Mouse (Mus musculus): ENCODE results near the gene Prkcd.
A peak's percentile ranks its signal among the peaks of the same experiment; 100 is the strongest.

Gene Prkcd

GRCm38 (mm10) chr14:30573983-30574584 lies 51.9 kb downstream of the Prkcd start:
- DNase-seq (ENCODE audit: low spot score) = peak; percentile 42

GRCm38 (mm10) chr14:30573235-30573634 lies 52.8 kb downstream of the Prkcd start:
- no peak for DNase-seq (ENCODE audit: low spot score)

- no peak for DNase-seq (ENCODE audit: low spot score)
These were observed 53.8 kb downstream of the Prkcd start for GRCm38 (mm10) chr14:30572253-30572652.

- DNase-seq (ENCODE audit: low spot score) = no peak
These were observed 55.7 kb downstream of the Prkcd start for GRCm38 (mm10) chr14:30570303-30570702.

- DNase-seq (ENCODE audit: low spot score) = no peak
These were observed 58.0 kb downstream of the Prkcd start for GRCm38 (mm10) chr14:30568016-30568415.

- DNase-seq (ENCODE audit: low spot score) = no peak
These were observed 59.7 kb downstream of the Prkcd start for GRCm38 (mm10) chr14:30566317-30566716.

- no peak for DNase-seq (ENCODE audit: low spot score)
These were observed 61.6 kb downstream of the Prkcd start for GRCm38 (mm10) chr14:30564451-30564850.

- no peak for DNase-seq (ENCODE audit: low spot score)
These were observed 63.7 kb downstream of the Prkcd start for GRCm38 (mm10) chr14:30562343-30562742.

GRCm38 (mm10) chr14:30561470-30562187 lies 64.4 kb downstream of the Prkcd start:
- peak; percentile 37 for DNase-seq (ENCODE audit: low spot score)

GRCm38 (mm10) chr14:30560803-30561389 lies 65.1 kb downstream of the Prkcd start:
- no peak for DNase-seq (ENCODE audit: low spot score)

- DNase-seq (ENCODE audit: low spot score) = no peak
These were observed 66.6 kb downstream of the Prkcd start for GRCm38 (mm10) chr14:30559321-30559850.

- peak; percentile 32 for DNase-seq (ENCODE audit: low spot score)
These were observed 68.3 kb downstream of the Prkcd start for GRCm38 (mm10) chr14:30557730-30558129.

- DNase-seq (ENCODE audit: low spot score) = no peak
These were observed 69.4 kb downstream of the Prkcd start for GRCm38 (mm10) chr14:30556651-30557050.

- no peak for DNase-seq (ENCODE audit: low spot score)
These were observed 72.8 kb downstream of the Prkcd start for GRCm38 (mm10) chr14:30553185-30553584.

GRCm38 (mm10) chr14:30551981-30552380 lies 74.0 kb downstream of the Prkcd start:
- no peak for DNase-seq (ENCODE audit: low spot score)

- DNase-seq (ENCODE audit: low spot score) = no peak
These were observed 74.5 kb downstream of the Prkcd start for GRCm38 (mm10) chr14:30551509-30551908.

GRCm38 (mm10) chr14:30550232-30551070 lies 75.6 kb downstream of the Prkcd start:
- no peak for DNase-seq (ENCODE audit: low spot score)

GRCm38 (mm10) chr14:30549777-30550149 lies 76.2 kb downstream of the Prkcd start:
- no peak for DNase-seq (ENCODE audit: low spot score)

- peak; percentile 91 for DNase-seq (ENCODE audit: low spot score)
These were observed 76.8 kb downstream of the Prkcd start for GRCm38 (mm10) chr14:30548965-30549776.

GRCm38 (mm10) chr14:30548131-30548720 lies 77.8 kb downstream of the Prkcd start, which contains the start of gene Tkt:
TSS of gene Tkt (plus strand) at chr14:30548359.
- DNase-seq (ENCODE audit: low spot score) = peak; percentile 68

All from ovary, adult 18-20 months (tissue).